Mouse (Mus musculus): ENCODE data around the gene Rbm6. TPM values are rescaled to one million over a fixed set of nuclear protein-coding genes. Genes with fewer than 3 reads are reported as not detected.
A peak's percentile ranks its signal among the peaks of the same experiment; 100 is the strongest.

The Rbm6 gene
- total and polyA plus RNA-seq, 2 experiments from 2014 or later = 57.9 to 81.3 TPM

- H3K4me3 ChIP-seq (ENCODE audit: low read depth, low read length) = no peak overlapping the region
- no peak overlapping the region for H3K27ac ChIP-seq (ENCODE audit: low read depth, low read length)
- H3K36me3 ChIP-seq (ENCODE audit: insufficient read depth, low read length) = peaks cover 4% of the 10 kb centered on the region; the same call in 1 of the 2 replicates
- no peak overlapping the region for H3K4me2 ChIP-seq (ENCODE audit: low read depth, low read length, poor library complexity, severe bottlenecking)
- no peaks in the 10 kb centered on the region for H3K9me3 ChIP-seq (ENCODE audit: low read length)
- DNase-seq (ENCODE audit: low spot score) = no peak
- TF ChIP-seq CTCF (IDR thresholded peaks at IDR 0.05) = no peak
- no peaks in the 10 kb centered on the region for H3K4me1 ChIP-seq (ENCODE audit: insufficient read depth, low read length)
- ATAC-seq (ENCODE audit: low FRiP score) = no peak
- H3K9ac ChIP-seq (replicated peaks; ENCODE audit: low read length, poor library complexity, severe bottlenecking) = no peak overlapping the region
- H3K27me3 ChIP-seq (ENCODE audit: insufficient read depth, low read length) = no peaks in the 10 kb centered on the region
Observed at GRCm38 (mm10) chr9:107831765-107832164, 41.3 kb downstream of the Rbm6 start.

DNA sequence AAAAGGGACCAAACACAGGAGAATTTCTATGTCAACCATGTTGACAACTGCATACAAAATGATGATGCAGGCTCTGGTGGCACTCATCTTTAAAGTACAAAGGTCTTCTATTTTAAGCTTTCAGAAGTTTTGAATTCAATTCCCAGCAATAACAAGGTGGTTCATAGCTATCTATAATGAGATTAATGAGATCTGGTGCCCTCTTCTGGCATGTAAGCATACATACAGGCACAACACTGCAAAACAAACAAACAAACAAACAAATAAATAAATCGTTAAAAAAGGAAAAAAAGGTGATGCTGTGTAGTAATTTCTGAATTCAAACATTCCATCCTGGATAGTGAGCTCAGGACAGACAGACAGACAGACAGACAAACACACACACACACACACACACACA, 60.9 kb downstream of the Rbm6 start:
- 0 out of 2 replicates have a peak, but pooled peaks cover 3% of the 10 kb centered on the region for H3K36me3 ChIP-seq (ENCODE audit: insufficient read depth, low read length)
- ATAC-seq (ENCODE audit: low FRiP score) (no peak), DNase-seq (ENCODE audit: low spot score) (no peak)
- H3K27me3 ChIP-seq (ENCODE audit: insufficient read depth, low read length) = no peaks in the 10 kb centered on the region
- H3K9ac ChIP-seq (replicated peaks; ENCODE audit: low read length, poor library complexity, severe bottlenecking) = no peak overlapping the region
- no peaks in the 10 kb centered on the region for H3K4me1 ChIP-seq (ENCODE audit: insufficient read depth, low read length)
- TF ChIP-seq CTCF (IDR thresholded peaks at IDR 0.05) = peak; percentile 23; the same call in 1 of the 2 replicates
- H3K4me3 ChIP-seq (ENCODE audit: low read depth, low read length) = no peak overlapping the region
- H3K4me2 ChIP-seq (ENCODE audit: low read depth, low read length, poor library complexity, severe bottlenecking) = no peak overlapping the region
- no peak overlapping the region for H3K27ac ChIP-seq (ENCODE audit: low read depth, low read length)
- no peaks in the 10 kb centered on the region for H3K9me3 ChIP-seq (ENCODE audit: low read length)
- WGBS = 94% methylated on average over 1 of the region's 1 CpGs

DNA sequence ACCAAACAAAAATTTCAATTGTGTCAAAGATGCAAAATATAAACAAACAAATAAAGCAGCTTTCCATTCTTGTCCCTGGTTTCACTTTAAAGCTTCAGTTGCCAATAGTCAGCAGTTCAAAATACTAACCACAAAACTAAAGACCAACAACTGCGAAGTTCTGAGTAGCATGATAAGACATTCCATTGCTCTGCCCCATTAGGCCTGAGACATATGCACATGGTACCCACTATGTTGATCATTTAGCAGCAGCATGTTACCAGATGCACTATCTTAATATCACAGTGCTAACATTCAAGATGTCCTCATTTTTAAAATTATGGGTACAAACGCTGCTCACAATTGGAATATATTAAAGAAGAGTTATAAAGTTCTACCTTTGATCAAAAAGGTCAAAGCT, 62.1 kb downstream of the Rbm6 start:
- no peaks in the 10 kb centered on the region for H3K36me3 ChIP-seq (ENCODE audit: insufficient read depth, low read length)
- no peaks in the 10 kb centered on the region for H3K4me1 ChIP-seq (ENCODE audit: insufficient read depth, low read length)
- no peak for DNase-seq (ENCODE audit: low spot score)
- no peaks in the 10 kb centered on the region for H3K9me3 ChIP-seq (ENCODE audit: low read length)
- no peak overlapping the region for H3K4me2 ChIP-seq (ENCODE audit: low read depth, low read length, poor library complexity, severe bottlenecking)
- H3K27ac ChIP-seq (ENCODE audit: low read depth, low read length) = no peak overlapping the region
- H3K4me3 ChIP-seq (ENCODE audit: low read depth, low read length) = no peak overlapping the region
- no peak for TF ChIP-seq CTCF (IDR thresholded peaks at IDR 0.05)
- H3K9ac ChIP-seq (replicated peaks; ENCODE audit: low read length, poor library complexity, severe bottlenecking) = no peak overlapping the region
- no peaks in the 10 kb centered on the region for H3K27me3 ChIP-seq (ENCODE audit: insufficient read depth, low read length)
- no peak for ATAC-seq (ENCODE audit: low FRiP score)
- WGBS = 98% methylated on average over 2 of the region's 2 CpGs

DNA sequence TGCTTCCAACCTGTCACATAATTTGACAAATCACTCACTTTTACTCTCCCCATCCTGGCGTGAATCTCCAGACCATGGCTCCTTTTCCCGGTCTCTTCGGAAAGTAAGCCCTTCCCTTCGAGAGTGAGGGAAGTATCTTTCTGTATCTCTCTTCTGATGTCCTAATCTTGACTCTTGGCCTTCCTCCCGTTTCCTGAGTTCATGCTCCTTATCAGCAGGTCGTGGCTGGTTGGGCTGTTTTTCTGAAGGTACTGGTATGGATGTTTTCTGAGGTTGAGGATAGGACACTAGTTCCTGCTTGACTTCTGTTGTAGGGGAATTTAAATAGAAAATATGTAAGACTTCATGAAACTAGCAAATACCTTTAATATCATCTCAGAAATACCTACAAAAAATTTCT, 81.3 kb downstream of the Rbm6 start:
- no peak for TF ChIP-seq CTCF (IDR thresholded peaks at IDR 0.05)
- 94% methylated on average over 6 of the region's 6 CpGs for WGBS
- ATAC-seq (ENCODE audit: low FRiP score) (no peak), DNase-seq (ENCODE audit: low spot score) (no peak)
- H3K4me2 ChIP-seq (ENCODE audit: low read depth, low read length, poor library complexity, severe bottlenecking) = no peak overlapping the region
- no peak overlapping the region for H3K9ac ChIP-seq (replicated peaks; ENCODE audit: low read length, poor library complexity, severe bottlenecking)
- no peak overlapping the region for H3K4me3 ChIP-seq (ENCODE audit: low read depth, low read length)
- no peak overlapping the region for H3K27ac ChIP-seq (ENCODE audit: low read depth, low read length)
- H3K36me3 ChIP-seq (ENCODE audit: insufficient read depth, low read length) = peaks cover 28% of the 10 kb centered on the region
- no peaks in the 10 kb centered on the region for H3K9me3 ChIP-seq (ENCODE audit: low read length)
- H3K27me3 ChIP-seq (ENCODE audit: insufficient read depth, low read length) = no peaks in the 10 kb centered on the region
- no peaks in the 10 kb centered on the region for H3K4me1 ChIP-seq (ENCODE audit: insufficient read depth, low read length)

DNA sequence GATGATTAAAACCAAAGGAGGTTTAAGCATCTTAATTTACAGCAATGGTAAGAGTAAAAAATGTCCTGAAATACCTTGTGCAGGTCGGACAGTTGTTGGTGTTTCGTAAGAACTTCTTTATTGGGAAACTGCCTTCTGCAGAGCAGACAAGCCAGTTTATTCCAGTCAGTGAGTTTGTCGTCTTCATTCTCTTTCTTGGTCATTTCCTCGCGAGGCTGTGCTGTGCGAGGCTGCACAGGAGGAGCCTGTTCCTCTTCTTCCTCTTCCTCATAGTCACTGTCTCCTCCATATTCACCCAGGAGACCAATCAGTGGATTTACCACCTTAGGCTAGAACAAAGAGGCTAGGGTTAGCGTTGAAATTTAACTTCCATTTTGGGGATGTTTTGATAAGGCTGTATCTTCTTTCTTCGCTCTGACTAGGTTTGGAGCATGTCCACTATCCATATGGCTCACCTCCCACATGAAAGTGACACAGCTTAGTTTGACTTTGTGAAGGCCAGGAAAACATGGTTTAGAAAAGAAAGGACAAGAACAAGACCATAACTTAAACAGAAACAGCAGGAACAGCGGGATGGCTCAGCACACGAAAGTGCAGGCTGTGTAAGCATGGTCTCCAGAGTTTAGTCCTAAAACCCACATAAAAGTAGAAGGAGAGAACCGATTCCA, 90.4 kb downstream of the Rbm6 start:
- Histone ChIP-seq H3K4me2 (ENCODE audit: low read depth, low read length, poor library complexity, severe bottlenecking) (no peak overlapping the region), H3K4me1 (ENCODE audit: insufficient read depth, low read length) (no peaks in the 10 kb centered on the region), H3K36me3 (ENCODE audit: insufficient read depth, low read length) (peaks cover 34% of the 10 kb centered on the region), H3K9me3 (ENCODE audit: low read length) (no peaks in the 10 kb centered on the region), H3K27me3 (ENCODE audit: insufficient read depth, low read length) (no peaks in the 10 kb centered on the region), H3K4me3 (ENCODE audit: low read depth, low read length) (no peak overlapping the region), H3K27ac (ENCODE audit: low read depth, low read length) (no peak overlapping the region), H3K9ac (replicated peaks; ENCODE audit: low read length, poor library complexity, severe bottlenecking) (no peak overlapping the region)
- DNase-seq (ENCODE audit: low spot score) = no peak
- ATAC-seq (ENCODE audit: low FRiP score) = no peak
- TF ChIP-seq CTCF (IDR thresholded peaks at IDR 0.05) = no peak
- WGBS = 96% methylated on average over 11 of the region's 11 CpGs

DNA sequence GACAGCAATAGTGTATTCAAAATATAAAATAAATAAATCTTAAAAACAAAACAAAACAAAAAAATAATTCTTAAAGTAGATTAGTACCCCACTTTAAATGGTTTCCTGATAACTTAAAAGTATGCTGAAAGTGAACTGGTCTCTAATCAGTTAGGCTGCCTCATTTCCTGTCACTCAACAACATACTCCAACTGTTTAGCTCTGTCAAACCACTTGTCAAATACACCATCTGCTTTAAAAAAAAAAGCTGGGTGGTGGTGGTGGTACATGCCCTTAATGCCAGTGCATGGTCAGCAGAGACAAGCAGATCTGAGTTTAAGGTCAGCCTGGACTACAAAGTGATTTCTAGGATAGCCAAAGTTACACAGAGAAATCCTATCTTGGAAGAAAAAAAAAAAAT, 96.2 kb downstream of the Rbm6 start:
- Histone ChIP-seq H3K27ac (ENCODE audit: low read depth, low read length) (no peak overlapping the region), H3K4me2 (ENCODE audit: low read depth, low read length, poor library complexity, severe bottlenecking) (no peak overlapping the region), H3K4me1 (ENCODE audit: insufficient read depth, low read length) (no peaks in the 10 kb centered on the region), H3K4me3 (ENCODE audit: low read depth, low read length) (no peak overlapping the region), H3K9me3 (ENCODE audit: low read length) (no peaks in the 10 kb centered on the region), H3K36me3 (ENCODE audit: insufficient read depth, low read length) (peaks cover 34% of the 10 kb centered on the region), H3K27me3 (ENCODE audit: insufficient read depth, low read length) (no peaks in the 10 kb centered on the region), H3K9ac (replicated peaks; ENCODE audit: low read length, poor library complexity, severe bottlenecking) (no peak overlapping the region)
- no peak for DNase-seq (ENCODE audit: low spot score)
- ATAC-seq (ENCODE audit: low FRiP score) = no peak
- TF ChIP-seq CTCF (IDR thresholded peaks at IDR 0.05) = no peak

Measured in midbrain, postnatal 0 days (tissue).